Mouse (Mus musculus) limb, embryonic 13.5 days (tissue): ENCODE data around the gene D17H6S53E. TPM values are rescaled to one million over a fixed set of nuclear protein-coding genes. Genes with fewer than 3 reads are reported as not detected.
A peak's percentile ranks its signal among the peaks of the same experiment; 100 is the strongest.
"Not testable (repeated sequence)": the region's sequence is repeated elsewhere in the genome, so short reads cannot be mapped to it uniquely, and the experiment has no call there.

Source experiments
- ATAC-seq: fragments of 200-750 bp; cut with Nextera tagmentation; 2 replicates; pipeline ENCODE4 v1.8.0; 2017; ENCODE audit warnings: low read depth, moderate number of reproducible peaks, moderate TSS enrichment; ENCODE audit not compliant: low FRiP score
- H3K27ac ChIP-seq: fragments of 300-500 bp; sonication (generic); 2 replicates; pipeline ENCODE4 v1.5.1; 2015; ENCODE audit warnings: inconsistent platforms, mild to moderate bottlenecking, moderate library complexity
- H3K27me3 ChIP-seq: fragments of 300-500 bp; sonication (generic); 2 replicates; pipeline ENCODE4 v1.6.1; 2015; ENCODE audit warnings: mild to moderate bottlenecking, inconsistent platforms
- H3K36me3 ChIP-seq: fragments of 300-500 bp; sonication (generic); 2 replicates; pipeline ENCODE4 v1.6.1; 2015; ENCODE audit warnings: inconsistent platforms, mild to moderate bottlenecking, moderate library complexity
- H3K4me1 ChIP-seq: fragments of 300-500 bp; sonication (generic); 2 replicates; pipeline ENCODE4 v1.6.1; 2015; ENCODE audit warnings: inconsistent platforms
- H3K4me2 ChIP-seq: fragments of 300-500 bp; sonication (generic); replicated peaks from 2 replicates; pipeline ENCODE4 v1.6.1; 2015; ENCODE audit warnings: inconsistent platforms, mild to moderate bottlenecking, moderate library complexity
- H3K4me3 ChIP-seq: fragments of 300-500 bp; sonication (generic); 2 replicates; pipeline ENCODE4 v1.5.1; 2015; ENCODE audit warnings: moderate library complexity, mild to moderate bottlenecking, inconsistent platforms
- H3K9ac ChIP-seq: fragments of 300-500 bp; sonication (generic); 2 replicates; pipeline ENCODE4 v1.6.1; 2015; ENCODE audit warnings: mild to moderate bottlenecking, inconsistent platforms
- H3K9me3 ChIP-seq: fragments of 300-500 bp; sonication (generic); 2 replicates; pipeline ENCODE4 v1.6.1; 2016; ENCODE audit warnings: inconsistent platforms
- WGBS: fragments of 180-500 bp; shearing (Covaris S2); methylation state at CpG from one replicate; pipeline ENCODE4 v1.1.7; 2015; 5-methylcytosine and 5-hydroxymethylcytosine counted together
- polyA plus RNA-seq: library from polyadenylated mRNA; unstranded; fragments of >200 nt; fragmentation: Nextera tagmentation; extraction: Ambion mirVana; gene quantifications from 2 replicates; pipeline ENCODE4 v1.2.1, GENCODE M21; 2015

The D17H6S53E gene
- polyA plus RNA-seq, 1 experiment from 2014 or later: 13.4 TPM

GRCm38 (mm10) chr17:35104079-35104478, 22.1 kb upstream of the D17H6S53E start:
- H3K4me2 ChIP-seq: no peak overlapping the region
- H3K9ac ChIP-seq: no peak overlapping the region
- no peak overlapping the region for H3K4me3 ChIP-seq
- H3K9me3 ChIP-seq: no peaks in the 10 kb centered on the region
- WGBS: 89% methylated on average over 7 of the region's 7 CpGs
- no peak overlapping the region for H3K27ac ChIP-seq
- H3K4me1 ChIP-seq: no peaks in the 10 kb centered on the region; the same call in 1 of the 2 replicates
- H3K27me3 ChIP-seq: no peaks in the 10 kb centered on the region
- ATAC-seq: no peak
- H3K36me3 ChIP-seq: peaks cover 53% of the 10 kb centered on the region

GRCm38 (mm10) chr17:35104754-35105153, 21.4 kb upstream of the D17H6S53E start:
- no peaks in the 10 kb centered on the region for H3K27me3 ChIP-seq
- H3K27ac ChIP-seq: no peak overlapping the region; the same call in 1 of the 2 replicates
- H3K4me2 ChIP-seq: no peak overlapping the region
- no peaks in the 10 kb centered on the region for H3K9me3 ChIP-seq
- H3K9ac ChIP-seq: peak overlapping the region; percentile 31; the same call in 1 of the 2 replicates
- ATAC-seq: no peak
- WGBS: 81% methylated on average over 6 of the region's 6 CpGs
- peaks cover 46% of the 10 kb centered on the region for H3K36me3 ChIP-seq
- H3K4me3 ChIP-seq: no peak overlapping the region
- H3K4me1 ChIP-seq: no peaks in the 10 kb centered on the region; the same call in 1 of the 2 replicates

- H3K9me3 ChIP-seq: no peaks in the 10 kb centered on the region
- peaks cover 35% of the 10 kb centered on the region for H3K36me3 ChIP-seq
- no peaks in the 10 kb centered on the region for H3K27me3 ChIP-seq
- no peaks in the 10 kb centered on the region; the same call in 1 of the 2 replicates for H3K4me1 ChIP-seq
- WGBS: 28% methylated on average over 13 of the region's 13 CpGs
- H3K9ac ChIP-seq: no peak overlapping the region; the same call in 1 of the 2 replicates
- no peak overlapping the region for H3K4me3 ChIP-seq
- no peak overlapping the region for H3K27ac ChIP-seq
- H3K4me2 ChIP-seq: peak overlapping the region; percentile 32; the same call in 1 of the 2 replicates
- ATAC-seq: no peak
Observed at GRCm38 (mm10) chr17:35105740-35106389, 20.3 kb upstream of the D17H6S53E start.

- H3K36me3 ChIP-seq: peaks cover 29% of the 10 kb centered on the region
- no peaks in the 10 kb centered on the region for H3K27me3 ChIP-seq
- WGBS: 72% methylated on average over 3 of the region's 3 CpGs
- H3K4me3 ChIP-seq: no peak overlapping the region
- no peak overlapping the region for H3K9ac ChIP-seq
- ATAC-seq: no peak
- H3K4me2 ChIP-seq: no peak overlapping the region
- no peak overlapping the region for H3K27ac ChIP-seq
- no peaks in the 10 kb centered on the region; the same call in 1 of the 2 replicates for H3K4me1 ChIP-seq
- no peaks in the 10 kb centered on the region for H3K9me3 ChIP-seq
Observed at GRCm38 (mm10) chr17:35106522-35106921, 19.7 kb upstream of the D17H6S53E start.

GRCm38 (mm10) chr17:35108097-35108496, 18.1 kb upstream of the D17H6S53E start, which contains the start of gene Ly6g5c:
Ly6g5c (plus strand) TSS chr17:35108279.
- no peaks in the 10 kb centered on the region for H3K9me3 ChIP-seq
- no peak within 1 kb of the TSS for H3K27ac ChIP-seq
- H3K4me2 ChIP-seq: no peak within 1 kb of the TSS
- peaks cover 13% of the 10 kb centered on the region for H3K36me3 ChIP-seq
- ATAC-seq: no peak
- H3K27me3 ChIP-seq: no peaks in the 10 kb centered on the region
- H3K4me3 ChIP-seq: no peak within 1 kb of the TSS
- 76% methylated on average over 6 of the region's 6 CpGs for WGBS
- no peaks in the 10 kb centered on the region; the same call in 1 of the 2 replicates for H3K4me1 ChIP-seq
- H3K9ac ChIP-seq: no peak within 1 kb of the TSS

GRCm38 (mm10) chr17:35111774-35112173, 14.4 kb upstream of the D17H6S53E start:
- Histone ChIP-seq H3K4me3 (no peak overlapping the region), H3K9me3 (no peaks in the 10 kb centered on the region), H3K9ac (no peak overlapping the region), H3K27me3 (no peaks in the 10 kb centered on the region), H3K27ac (no peak overlapping the region), H3K4me1 (no peaks in the 10 kb centered on the region), H3K4me2 (no peak overlapping the region), H3K36me3 (peaks cover 25% of the 10 kb centered on the region)
- no peak for ATAC-seq
- 80% methylated on average over 9 of the region's 9 CpGs for WGBS

GRCm38 (mm10) chr17:35115046-35116019, 10.8 kb upstream of the D17H6S53E start, which contains the start of gene Ly6g5b:
Ly6g5b (minus strand) TSS chr17:35115428.
- H3K36me3 ChIP-seq: peaks cover 47% of the 10 kb centered on the region

GRCm38 (mm10) chr17:35120745-35121142, 5.4 kb upstream of the D17H6S53E start:
- ATAC-seq: no peak
- H3K36me3 ChIP-seq: peaks cover 47% of the 10 kb centered on the region

More at GRCm38 (mm10) chr17:35115046-35116019, 10.8 kb upstream of the D17H6S53E start, which contains the start of gene Ly6g5b:
- peaks cover 9% of the 10 kb centered on the region for H3K4me1 ChIP-seq
- ATAC-seq: no peak
- H3K27ac ChIP-seq: no peak within 1 kb of the TSS
- H3K9me3 ChIP-seq: no peaks in the 10 kb centered on the region
- H3K4me3 ChIP-seq: no peak within 1 kb of the TSS
- 81% methylated on average over 8 of the region's 8 CpGs for WGBS
- H3K27me3 ChIP-seq: no peaks in the 10 kb centered on the region
- H3K4me2 ChIP-seq: no peak within 1 kb of the TSS
- H3K9ac ChIP-seq: no peak within 1 kb of the TSS

GRCm38 (mm10) chr17:35121143-35121799, 4.9 kb upstream of the D17H6S53E start, which contains the start of gene Gpank1:
Gpank1 (plus strand) TSS chr17:35121455.
- Histone ChIP-seq H3K27ac (peak within 1 kb of the TSS; percentile 94), H3K9ac (peak within 1 kb of the TSS; percentile 98), H3K4me3 (peak within 1 kb of the TSS; percentile 93), H3K36me3 (peaks cover 42% of the 10 kb centered on the region), H3K4me1 (peaks cover 28% of the 10 kb centered on the region), H3K9me3 (no peaks in the 10 kb centered on the region), H3K4me2 (peak within 1 kb of the TSS; percentile 92), H3K27me3 (no peaks in the 10 kb centered on the region)
- WGBS: under 1% methylated on average over 45 of the region's 50 CpGs
- peak; percentile 96 for ATAC-seq

More at GRCm38 (mm10) chr17:35120745-35121142, 5.4 kb upstream of the D17H6S53E start:
- WGBS: under 1% methylated on average over 33 of the region's 33 CpGs
- Histone ChIP-seq H3K9ac (peak overlapping the region; percentile 98), H3K4me1 (peaks cover 28% of the 10 kb centered on the region), H3K9me3 (no peaks in the 10 kb centered on the region), H3K4me3 (peak overlapping the region; percentile 93), H3K27ac (peak overlapping the region; percentile 74), H3K4me2 (peak overlapping the region; percentile 92), H3K27me3 (no peaks in the 10 kb centered on the region)

- Histone ChIP-seq H3K4me2 (peak within 1 kb of the TSS; percentile 92), H3K4me3 (peak within 1 kb of the TSS; percentile 93), H3K9me3 (no peaks in the 10 kb centered on the region), H3K9ac (peak within 1 kb of the TSS; percentile 98), H3K27me3 (no peaks in the 10 kb centered on the region), H3K27ac (peak within 1 kb of the TSS; percentile 94), H3K36me3 (peaks cover 37% of the 10 kb centered on the region), H3K4me1 (peaks cover 32% of the 10 kb centered on the region)
- WGBS: 0% methylated on average over 19 of the region's 19 CpGs
- no peak for ATAC-seq
Observed at GRCm38 (mm10) chr17:35121871-35122303, 4.3 kb upstream of the D17H6S53E start, which contains the start of gene Csnk2b. Csnk2b (minus strand) TSS chr17:35122053.

- H3K36me3 ChIP-seq: peaks cover 31% of the 10 kb centered on the region
- peaks cover 43% of the 10 kb centered on the region for H3K4me1 ChIP-seq
- H3K27ac ChIP-seq, H3K9ac ChIP-seq, H3K27me3 ChIP-seq, ATAC-seq, H3K9me3 ChIP-seq, H3K4me2 ChIP-seq, H3K4me3 ChIP-seq: not testable (repeated sequence)
- WGBS: 90% methylated on average over 9 of the region's 9 CpGs
Observed at GRCm38 (mm10) chr17:35123287-35123686, 2.9 kb upstream of the D17H6S53E start.
